Mouse (Mus musculus) olfactory bulb, adult 2 months (tissue): Measurements from ENCODE around the gene Ell. TPM values are rescaled to one million over a fixed set of nuclear protein-coding genes. Genes with fewer than 3 reads are reported as not detected.

ENCODE experiments used
- H3K27ac ChIP-seq: fragments of 200-500 bp; 2 replicates; pipeline ENCODE4 v1.5.1; 2012; ENCODE audit warnings: low read depth, low read length; ENCODE audit not compliant: insufficient read depth
- H3K4me1 ChIP-seq: fragments of 200-500 bp; 2 replicates; pipeline ENCODE4 v1.6.1; 2012; ENCODE audit warnings: low read length; ENCODE audit not compliant: control insufficient read depth, insufficient read depth
- H3K4me3 ChIP-seq: fragments of 200-500 bp; 2 replicates; pipeline ENCODE4 v1.5.1; 2012; ENCODE audit warnings: mild to moderate bottlenecking, low read depth, low read length, moderate library complexity; ENCODE audit not compliant: insufficient read depth
- CTCF ChIP-seq: fragments of 200-500 bp; IDR thresholded peaks from 2 replicates; pipeline ENCODE4 v1.5.1; 2012; ENCODE audit warnings: low read depth, mild to moderate bottlenecking, low read length, moderate library complexity; ENCODE audit not compliant: insufficient read depth
- POLR2A ChIP-seq: fragments of 200-500 bp; IDR thresholded peaks from 2 replicates; pipeline ENCODE4 v1.6.1; 2012; ENCODE audit warnings: mild to moderate bottlenecking, low read depth, low read length, moderate library complexity; ENCODE audit not compliant: insufficient read depth
- WGBS: fragments of 180-500 bp; shearing (Covaris S2); methylation state at CpG from one replicate; pipeline ENCODE4 v1.1.7; 2018; 5-methylcytosine and 5-hydroxymethylcytosine counted together
- polyA plus RNA-seq: library from polyadenylated mRNA; stranded (reverse); fragments of >200 nt; gene quantifications from 2 replicates; pipeline ENCODE4 v1.2.4, GENCODE M21; 2012; ENCODE audit warnings: low replicate concordance; ENCODE audit not compliant: missing spikeins, insufficient read depth, insufficient read length

Gene Ell
- polyA plus RNA-seq, 1 experiment: not detected

DNA sequence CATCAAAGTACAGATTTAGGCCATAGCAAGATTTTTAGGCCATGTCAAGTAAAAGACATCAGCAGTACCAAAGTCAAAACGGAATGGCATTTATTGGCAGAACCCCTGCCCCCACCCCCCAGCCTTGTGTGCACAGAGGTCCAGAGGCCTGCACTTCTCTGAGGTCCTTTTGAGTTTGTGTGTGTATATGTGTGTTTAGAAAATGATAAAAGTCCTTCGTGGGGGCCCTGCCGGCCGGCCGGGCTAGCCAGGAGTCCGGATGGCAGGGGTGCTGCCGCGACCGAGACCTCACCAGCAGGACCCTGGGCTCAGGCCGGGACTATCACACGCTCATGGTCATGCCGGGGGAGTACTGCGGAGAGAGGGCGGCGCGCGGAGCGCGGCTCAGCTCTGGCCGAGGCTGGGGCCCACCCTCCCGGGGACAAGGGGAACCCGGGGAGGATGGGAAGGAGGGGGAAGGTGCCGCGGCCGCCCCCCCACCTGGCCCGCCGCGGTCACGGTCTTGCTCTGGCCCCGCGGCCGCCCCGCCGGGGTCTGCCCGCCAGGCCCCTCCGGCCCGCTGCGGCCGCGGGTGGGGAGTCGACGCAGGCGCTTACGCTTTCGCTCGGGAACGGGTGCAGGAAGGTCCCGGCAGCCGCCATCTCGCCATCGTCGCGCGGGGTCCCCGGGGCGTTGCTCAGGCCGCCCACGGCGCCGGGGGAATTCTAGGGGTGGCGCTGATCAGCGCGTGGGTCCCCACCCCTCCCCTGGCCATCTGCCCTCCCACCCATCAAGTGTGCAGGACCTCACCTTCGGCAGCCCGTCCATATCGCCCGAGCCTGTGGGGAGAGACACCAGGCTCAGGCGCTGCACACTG is 58.4 kb downstream of the Ell start:
- Histone ChIP-seq H3K27ac (no peak overlapping the region), H3K4me1 (peaks cover 85% of the 10 kb centered on the region), H3K4me3 (peak overlapping the region; percentile 37)
- no peak for TF ChIP-seq POLR2A
- TF ChIP-seq CTCF: no peak
- WGBS: 29% methylated on average over 67 of the region's 68 CpGs

DNA sequence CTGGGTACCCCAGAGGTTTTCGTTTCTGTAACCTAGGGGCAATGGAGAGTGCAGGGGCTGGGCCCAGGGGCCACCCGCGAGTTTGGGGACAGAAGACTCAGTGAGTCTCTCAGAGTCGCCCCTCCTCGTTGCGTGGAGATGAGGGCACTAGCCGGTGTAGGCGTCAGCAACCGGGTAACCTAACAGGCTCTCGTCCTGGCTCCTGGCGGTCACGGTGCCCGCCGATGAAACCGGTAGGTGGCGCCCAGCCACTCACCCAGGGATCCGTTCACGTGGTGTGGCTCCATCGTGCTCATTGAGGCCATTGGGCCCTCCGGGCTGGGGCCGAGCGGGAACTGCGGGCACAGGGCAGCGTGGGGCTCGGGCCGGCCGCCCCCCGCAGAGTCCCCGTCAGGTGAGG is 59.0 kb downstream of the Ell start:
- Histone ChIP-seq H3K4me1 (peaks cover 79% of the 10 kb centered on the region), H3K27ac (no peak overlapping the region), H3K4me3 (peak overlapping the region; percentile 37)
- WGBS: 9% methylated on average over 29 of the region's 29 CpGs
- peak; percentile 66 for TF ChIP-seq CTCF
- no peak for TF ChIP-seq POLR2A

GRCm38 (mm10) chr8:70598722-70599121 is 59.5 kb downstream of the Ell start:
- Histone ChIP-seq H3K27ac (no peak overlapping the region), H3K4me1 (peaks cover 76% of the 10 kb centered on the region), H3K4me3 (0 out of 2 replicates have a peak overlapping the region, but pooled peaks have one; percentile 37)
- TF ChIP-seq POLR2A: no peak
- no peak for TF ChIP-seq CTCF
- 27% methylated on average over 10 of the region's 10 CpGs for WGBS

- 78% methylated on average over 12 of the region's 12 CpGs for WGBS
- Histone ChIP-seq H3K4me1 (peaks cover 75% of the 10 kb centered on the region), H3K27ac (no peak overlapping the region), H3K4me3 (no peak overlapping the region)
- TF ChIP-seq POLR2A (no peak), CTCF (no peak)
These were observed 60.4 kb downstream of the Ell start for GRCm38 (mm10) chr8:70599507-70600290.

GRCm38 (mm10) chr8:70600473-70601270 is 61.4 kb downstream of the Ell start:
- 38% methylated on average over 10 of the region's 10 CpGs for WGBS
- Histone ChIP-seq H3K4me3 (no peak overlapping the region), H3K27ac (peak overlapping the region; percentile 49; the same call in 1 of the 2 replicates), H3K4me1 (peaks cover 73% of the 10 kb centered on the region)
- no peak for TF ChIP-seq POLR2A
- no peak for TF ChIP-seq CTCF

DNA sequence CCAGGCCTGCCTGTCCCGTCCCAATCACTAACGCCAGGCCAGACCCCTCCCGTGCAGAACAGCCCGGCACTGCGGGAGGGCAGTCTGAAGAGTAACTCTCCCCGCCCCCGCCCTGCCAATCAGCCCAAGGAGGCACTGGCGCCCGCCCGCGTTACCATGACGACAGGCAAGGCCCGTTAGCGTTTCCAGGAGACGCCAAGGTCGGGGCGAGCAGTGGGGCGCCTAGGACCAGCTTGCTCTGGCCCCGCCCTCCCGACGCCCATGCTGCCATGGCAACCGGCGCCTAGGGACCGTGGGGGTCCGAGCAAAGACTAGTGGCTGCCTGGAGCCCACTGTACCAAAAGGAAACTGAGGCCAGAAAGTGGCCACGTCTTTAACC is 62.0 kb downstream of the Ell start:
- TF ChIP-seq CTCF (no peak), POLR2A (no peak)
- Histone ChIP-seq H3K4me3 (peak overlapping the region; percentile 18; the same call in 1 of the 2 replicates), H3K27ac (0 out of 2 replicates have a peak overlapping the region, but pooled peaks have one; percentile 42), H3K4me1 (peaks cover 75% of the 10 kb centered on the region)
- WGBS: 2% methylated on average over 26 of the region's 26 CpGs

DNA sequence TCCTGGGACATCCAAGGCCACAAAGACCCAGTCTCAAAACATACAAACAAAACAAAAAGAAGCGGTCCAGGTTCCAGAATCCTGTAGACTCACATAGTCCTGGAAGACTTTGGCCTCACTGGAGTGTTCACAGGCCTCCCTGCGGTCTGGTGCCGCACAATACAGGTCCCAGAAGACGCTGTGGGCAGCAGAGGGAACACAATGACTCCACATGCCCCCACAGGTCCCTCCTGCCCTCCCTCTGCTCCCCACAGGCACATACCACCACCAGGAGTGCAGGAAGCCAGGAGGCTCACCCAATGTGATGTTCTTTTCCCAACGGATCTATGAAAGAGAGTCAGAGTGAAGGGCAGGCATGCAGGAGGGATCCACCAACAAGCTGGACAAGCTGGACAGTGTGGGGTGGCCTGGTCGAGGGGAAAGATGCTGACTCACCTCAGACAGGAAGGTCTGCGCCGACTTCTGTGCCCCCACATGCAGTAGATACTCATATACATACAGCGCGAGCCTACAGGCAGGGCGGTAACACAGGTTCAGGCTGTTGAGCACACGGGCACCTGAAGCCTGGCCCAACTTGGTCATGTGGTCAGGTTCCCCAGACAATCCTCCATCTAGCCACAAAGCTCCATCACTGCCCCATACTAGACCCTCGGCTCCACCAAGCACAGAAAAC is 63.0 kb downstream of the Ell start:
- no peak overlapping the region for H3K27ac ChIP-seq
- no peak overlapping the region for H3K4me3 ChIP-seq
- peaks cover 80% of the 10 kb centered on the region for H3K4me1 ChIP-seq
- 92% methylated on average over 13 of the region's 13 CpGs for WGBS
- TF ChIP-seq POLR2A (no peak), CTCF (no peak)

GRCm38 (mm10) chr8:70604558-70604957 is 65.3 kb downstream of the Ell start:
- H3K27ac ChIP-seq: no peak overlapping the region
- no peak overlapping the region for H3K4me3 ChIP-seq
- no peak for TF ChIP-seq CTCF
- TF ChIP-seq POLR2A: no peak
- H3K4me1 ChIP-seq: peaks cover 79% of the 10 kb centered on the region
- WGBS: 87% methylated on average over 7 of the region's 7 CpGs
